Mouse (Mus musculus) olfactory bulb, adult 2 months (tissue): ENCODE measurements around the gene Gm45785.

Experiments used
- CTCF ChIP-seq: fragments of 200-500 bp; IDR thresholded peaks from 2 replicates; pipeline ENCODE4 v1.5.1; 2012; ENCODE audit warnings: low read depth, mild to moderate bottlenecking, low read length, moderate library complexity; ENCODE audit not compliant: insufficient read depth
- POLR2A ChIP-seq: fragments of 200-500 bp; IDR thresholded peaks from 2 replicates; pipeline ENCODE4 v1.6.1; 2012; ENCODE audit warnings: mild to moderate bottlenecking, low read depth, low read length, moderate library complexity; ENCODE audit not compliant: insufficient read depth

DNA sequence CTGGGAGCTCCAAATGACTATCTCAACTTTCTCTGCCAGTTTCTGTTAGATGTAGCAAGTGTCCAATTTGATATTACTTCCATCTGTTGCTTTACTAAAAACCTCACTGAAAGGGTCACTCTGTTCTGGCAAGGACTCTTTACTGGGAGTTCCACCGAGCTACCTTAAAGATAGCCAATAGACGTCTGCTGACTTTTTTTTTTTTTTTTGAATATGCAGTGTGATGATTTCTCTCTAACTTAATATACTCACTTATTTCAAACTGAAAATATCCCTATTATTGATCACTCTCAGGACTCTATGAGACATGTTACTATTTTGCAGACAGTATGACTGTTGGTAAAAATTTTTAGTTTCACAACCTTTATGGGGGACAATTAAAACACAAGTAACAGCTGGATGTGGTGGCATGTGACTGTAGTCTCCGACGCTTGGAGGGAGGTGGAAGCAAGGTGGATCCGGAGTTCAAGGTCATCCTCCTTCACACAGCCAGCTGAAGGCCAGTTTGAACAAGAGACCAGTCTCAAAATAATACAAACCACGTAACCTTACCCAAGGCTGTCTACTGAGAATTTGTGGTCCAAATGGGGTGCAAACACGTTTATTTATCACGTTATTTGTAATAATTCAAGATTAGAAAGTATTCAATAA, 24.9 kb upstream of the Gm45785 start:
- no peak for TF ChIP-seq CTCF
- TF ChIP-seq POLR2A = no peak
